Mouse (Mus musculus) CD4-positive naive resting alpha-beta T cell, adult 57 days (primary cell): ENCODE results near the gene Fance. TPM values are rescaled to one million over a fixed set of nuclear protein-coding genes. Genes with fewer than 3 reads are reported as not detected.

ENCODE experiments used
- total RNA-seq: library from RNA; stranded (reverse); gene quantifications from one replicate; pipeline ENCODE4 v1.2.4, GENCODE M21; 2023

Gene Fance
- 30.6 TPM for total RNA-seq

GRCm38 (mm10) chr17:28313212-28313879 lies at the start of gene Fance:
Gene Fance (plus strand): TSS chr17:28313519.

GRCm38 (mm10) chr17:28328366-28328928 lies 15.1 kb downstream of the Fance start, which contains the start of gene Rpl10a:
Gene Rpl10a (plus strand): TSS chr17:28328471.

GRCm38 (mm10) chr17:28350466-28351352 lies 37.4 kb downstream of the Fance start, which contains the start of gene Tead3:
Gene Tead3 (minus strand): TSS chr17:28350817.

GRCm38 (mm10) chr17:28365122-28365521 lies 51.8 kb downstream of the Fance start, which contains the start of gene Tulp1:
Gene Tulp1 (minus strand): TSS chr17:28365222.

Other genes starting within 250 kb of the Fance start
- gene Tcp11, start 232.9 kb upstream of the Fance start, total RNA-seq = 1.4 TPM
- gene Scube3, start 171.4 kb upstream of the Fance start, total RNA-seq = not detected
- 18.3 TPM for gene Zfp523, start 136.4 kb upstream of the Fance start, total RNA-seq
- 161 TPM for gene Def6, start 105.7 kb upstream of the Fance start, total RNA-seq
- 35.1 TPM for gene Ppard, start 80.8 kb upstream of the Fance start, total RNA-seq
- gene Rpl10a, start 15.0 kb downstream of the Fance start, total RNA-seq = 2,031 TPM
- 0.86 TPM for gene Tead3, start 37.3 kb downstream of the Fance start, total RNA-seq
- gene Tulp1, start 51.7 kb downstream of the Fance start, total RNA-seq = not detected
- 38.8 TPM for gene Fkbp5, start 204.0 kb downstream of the Fance start, total RNA-seq
- gene Armc12, start 217.3 kb downstream of the Fance start, total RNA-seq = 0.80 TPM
- not detected for gene Clpsl2, start 235.9 kb downstream of the Fance start, total RNA-seq
- 4.7 TPM for gene Clps, start 247.2 kb downstream of the Fance start, total RNA-seq